Mouse (Mus musculus) kidney, adult 18-20 months (tissue): ENCODE measurements at regions not wholly inside any gene's neighbourhood (a gene's known extent, or its start where the extent isn't known, plus 50 kb on each side); places are given as distances from the start of the nearest gene placed in this dataset.

ENCODE experiments used
- DNase-seq: peaks from one replicate; pipeline ENCODE4 v3.0.0; 2021

GRCm38 (mm10) chr9:84296456-84296855, 371.5 kb downstream of the Bckdhb start:
- DNase-seq, result no peak

GRCm38 (mm10) chr9:84304398-84304797, 379.5 kb downstream of the Bckdhb start:
- no peak for DNase-seq

- DNase-seq, result no peak
Observed at GRCm38 (mm10) chr9:84318811-84319210, 393.9 kb downstream of the Bckdhb start.

GRCm38 (mm10) chr9:84319338-84319737, 394.4 kb downstream of the Bckdhb start:
- DNase-seq, result no peak

GRCm38 (mm10) chr9:84323145-84323544, 398.2 kb downstream of the Bckdhb start:
- no peak for DNase-seq

GRCm38 (mm10) chr9:84331083-84331602, 406.2 kb downstream of the Bckdhb start:
- no peak for DNase-seq

GRCm38 (mm10) chr9:84343435-84344095, 418.6 kb downstream of the Bckdhb start:
- DNase-seq, result peak; percentile 53

GRCm38 (mm10) chr9:84350223-84350622, 425.3 kb downstream of the Bckdhb start:
- DNase-seq, result no peak

- no peak for DNase-seq
Observed at GRCm38 (mm10) chr9:84354409-84354808, 429.5 kb downstream of the Bckdhb start.

- no peak for DNase-seq
Observed at GRCm38 (mm10) chr9:84356167-84356566, 431.2 kb downstream of the Bckdhb start.

GRCm38 (mm10) chr9:84359879-84360278, 434.9 kb downstream of the Bckdhb start:
- DNase-seq, result no peak

GRCm38 (mm10) chr9:84360484-84360883, 435.5 kb downstream of the Bckdhb start:
- no peak for DNase-seq

- DNase-seq, result no peak
Observed at GRCm38 (mm10) chr9:84363478-84363877, 438.5 kb downstream of the Bckdhb start.

GRCm38 (mm10) chr9:84369200-84369599, 444.3 kb downstream of the Bckdhb start:
- DNase-seq, result no peak

- DNase-seq, result no peak
Observed at GRCm38 (mm10) chr9:84370260-84370659, 445.3 kb downstream of the Bckdhb start.

- no peak for DNase-seq
Observed at GRCm38 (mm10) chr9:84375746-84376145, 450.8 kb downstream of the Bckdhb start.

GRCm38 (mm10) chr9:84376621-84377020, 451.7 kb downstream of the Bckdhb start:
- no peak for DNase-seq

GRCm38 (mm10) chr9:84381942-84382341, 457.0 kb downstream of the Bckdhb start:
- DNase-seq, result no peak

- no peak for DNase-seq
Observed at GRCm38 (mm10) chr9:84389831-84390230, 464.9 kb downstream of the Bckdhb start.

- DNase-seq, result no peak
Observed at GRCm38 (mm10) chr9:84394536-84395314, 469.8 kb downstream of the Bckdhb start.

GRCm38 (mm10) chr9:84399481-84399880, 474.5 kb downstream of the Bckdhb start:
- no peak for DNase-seq

GRCm38 (mm10) chr9:84408260-84409203, 483.6 kb downstream of the Bckdhb start:
- DNase-seq, result no peak
